Mouse (Mus musculus): ENCODE data around the gene Slc16a8. TPM values are rescaled to one million over a fixed set of nuclear protein-coding genes. Genes with fewer than 3 reads are reported as not detected.

Gene Slc16a8
- polyA plus RNA-seq, 1 experiment = not detected

- H3K27me3 ChIP-seq (ENCODE audit: control insufficient read depth, insufficient read depth, low read length) = no peaks in the 10 kb centered on the region
- H3K4me1 ChIP-seq (ENCODE audit: control insufficient read depth, insufficient read depth, insufficient read length) = peaks cover 5% of the 10 kb centered on the region; the same call in 1 of the 2 replicates
- WGBS = 15% methylated on average over 1 of the region's 1 CpGs
- H3K36me3 ChIP-seq (ENCODE audit: control insufficient read depth, insufficient read depth, low read length) = no peaks in the 10 kb centered on the region
- H3K27ac ChIP-seq (ENCODE audit: insufficient read depth, low read length) = no peak overlapping the region
- no peak overlapping the region for H3K4me3 ChIP-seq (ENCODE audit: extremely low read depth, insufficient read depth, insufficient read length)
- DNase-seq (ENCODE audit: low read depth in 1 of 2, low spot score in 2 of 2) = no peak
- no peak for TF ChIP-seq CTCF (IDR thresholded peaks at IDR 0.05; ENCODE audit: extremely low read depth, insufficient read depth, insufficient read length, insufficient replicate concordance)
- no peak for TF ChIP-seq POLR2A (IDR thresholded peaks at IDR 0.05; ENCODE audit: low read depth, low read length)
Observed at GRCm38 (mm10) chr15:79268521-79268920, 14.0 kb upstream of the Slc16a8 start.

GRCm38 (mm10) chr15:79265384-79265783 is 10.8 kb upstream of the Slc16a8 start:
- TF ChIP-seq POLR2A (IDR thresholded peaks at IDR 0.05; ENCODE audit: low read depth, low read length) = no peak
- no peak for TF ChIP-seq CTCF (IDR thresholded peaks at IDR 0.05; ENCODE audit: extremely low read depth, insufficient read depth, insufficient read length, insufficient replicate concordance)
- DNase-seq (ENCODE audit: low read depth in 1 of 2, low spot score in 2 of 2) = no peak
- Histone ChIP-seq H3K36me3 (ENCODE audit: control insufficient read depth, insufficient read depth, low read length) (no peaks in the 10 kb centered on the region), H3K27ac (ENCODE audit: insufficient read depth, low read length) (no peak overlapping the region), H3K27me3 (ENCODE audit: control insufficient read depth, insufficient read depth, low read length) (peaks cover 15% of the 10 kb centered on the region), H3K4me3 (ENCODE audit: extremely low read depth, insufficient read depth, insufficient read length) (no peak overlapping the region), H3K4me1 (ENCODE audit: control insufficient read depth, insufficient read depth, insufficient read length) (peaks cover 13% of the 10 kb centered on the region)
- WGBS = 22% methylated on average over 4 of the region's 4 CpGs

GRCm38 (mm10) chr15:79263726-79264125 is 9.2 kb upstream of the Slc16a8 start:
- Histone ChIP-seq H3K27ac (ENCODE audit: insufficient read depth, low read length) (no peak overlapping the region), H3K27me3 (ENCODE audit: control insufficient read depth, insufficient read depth, low read length) (peaks cover 15% of the 10 kb centered on the region), H3K36me3 (ENCODE audit: control insufficient read depth, insufficient read depth, low read length) (no peaks in the 10 kb centered on the region), H3K4me3 (ENCODE audit: extremely low read depth, insufficient read depth, insufficient read length) (no peak overlapping the region), H3K4me1 (ENCODE audit: control insufficient read depth, insufficient read depth, insufficient read length) (peaks cover 13% of the 10 kb centered on the region)
- 89% methylated on average over 6 of the region's 6 CpGs for WGBS
- TF ChIP-seq CTCF (IDR thresholded peaks at IDR 0.05; ENCODE audit: extremely low read depth, insufficient read depth, insufficient read length, insufficient replicate concordance) (no peak), POLR2A (IDR thresholded peaks at IDR 0.05; ENCODE audit: low read depth, low read length) (no peak)
- DNase-seq (ENCODE audit: low read depth in 1 of 2, low spot score in 2 of 2) = no peak

GRCm38 (mm10) chr15:79262786-79263309 is 8.3 kb upstream of the Slc16a8 start:
- 86% methylated on average over 3 of the region's 3 CpGs for WGBS
- peaks cover 15% of the 10 kb centered on the region for H3K27me3 ChIP-seq (ENCODE audit: control insufficient read depth, insufficient read depth, low read length)
- no peak overlapping the region for H3K27ac ChIP-seq (ENCODE audit: insufficient read depth, low read length)
- H3K4me3 ChIP-seq (ENCODE audit: extremely low read depth, insufficient read depth, insufficient read length) = no peak overlapping the region
- H3K36me3 ChIP-seq (ENCODE audit: control insufficient read depth, insufficient read depth, low read length) = no peaks in the 10 kb centered on the region
- no peak for TF ChIP-seq POLR2A (IDR thresholded peaks at IDR 0.05; ENCODE audit: low read depth, low read length)
- no peak for TF ChIP-seq CTCF (IDR thresholded peaks at IDR 0.05; ENCODE audit: extremely low read depth, insufficient read depth, insufficient read length, insufficient replicate concordance)
- peaks cover 13% of the 10 kb centered on the region for H3K4me1 ChIP-seq (ENCODE audit: control insufficient read depth, insufficient read depth, insufficient read length)
- no peak for DNase-seq (ENCODE audit: low read depth in 1 of 2, low spot score in 2 of 2)

- TF ChIP-seq CTCF (IDR thresholded peaks at IDR 0.05; ENCODE audit: extremely low read depth, insufficient read depth, insufficient read length, insufficient replicate concordance) (no peak), POLR2A (IDR thresholded peaks at IDR 0.05; ENCODE audit: low read depth, low read length) (no peak)
- Histone ChIP-seq H3K4me1 (ENCODE audit: control insufficient read depth, insufficient read depth, insufficient read length) (peaks cover 13% of the 10 kb centered on the region), H3K4me3 (ENCODE audit: extremely low read depth, insufficient read depth, insufficient read length) (no peak overlapping the region), H3K27ac (ENCODE audit: insufficient read depth, low read length) (no peak overlapping the region), H3K36me3 (ENCODE audit: control insufficient read depth, insufficient read depth, low read length) (no peaks in the 10 kb centered on the region), H3K27me3 (ENCODE audit: control insufficient read depth, insufficient read depth, low read length) (peaks cover 15% of the 10 kb centered on the region)
- DNase-seq (ENCODE audit: low read depth in 1 of 2, low spot score in 2 of 2) = no peak
- WGBS = 30% methylated on average over 13 of the region's 13 CpGs
Observed at GRCm38 (mm10) chr15:79262375-79262774, 7.8 kb upstream of the Slc16a8 start.

- Histone ChIP-seq H3K27ac (ENCODE audit: insufficient read depth, low read length) (no peak overlapping the region), H3K4me3 (ENCODE audit: extremely low read depth, insufficient read depth, insufficient read length) (no peak overlapping the region), H3K36me3 (ENCODE audit: control insufficient read depth, insufficient read depth, low read length) (no peaks in the 10 kb centered on the region), H3K27me3 (ENCODE audit: control insufficient read depth, insufficient read depth, low read length) (peaks cover 15% of the 10 kb centered on the region), H3K4me1 (ENCODE audit: control insufficient read depth, insufficient read depth, insufficient read length) (peaks cover 13% of the 10 kb centered on the region)
- 3% methylated on average over 27 of the region's 28 CpGs for WGBS
- no peak for TF ChIP-seq POLR2A (IDR thresholded peaks at IDR 0.05; ENCODE audit: low read depth, low read length)
- no peak for TF ChIP-seq CTCF (IDR thresholded peaks at IDR 0.05; ENCODE audit: extremely low read depth, insufficient read depth, insufficient read length, insufficient replicate concordance)
- no peak for DNase-seq (ENCODE audit: low read depth in 1 of 2, low spot score in 2 of 2)
Observed at GRCm38 (mm10) chr15:79261757-79262156, 7.2 kb upstream of the Slc16a8 start.

- Histone ChIP-seq H3K27me3 (ENCODE audit: control insufficient read depth, insufficient read depth, low read length) (peaks cover 15% of the 10 kb centered on the region), H3K27ac (ENCODE audit: insufficient read depth, low read length) (no peak overlapping the region), H3K4me1 (ENCODE audit: control insufficient read depth, insufficient read depth, insufficient read length) (peaks cover 13% of the 10 kb centered on the region), H3K36me3 (ENCODE audit: control insufficient read depth, insufficient read depth, low read length) (no peaks in the 10 kb centered on the region), H3K4me3 (ENCODE audit: extremely low read depth, insufficient read depth, insufficient read length) (peak overlapping the region; percentile 36; the same call in 1 of the 2 replicates)
- TF ChIP-seq POLR2A (IDR thresholded peaks at IDR 0.05; ENCODE audit: low read depth, low read length) (no peak), CTCF (IDR thresholded peaks at IDR 0.05; ENCODE audit: extremely low read depth, insufficient read depth, insufficient read length, insufficient replicate concordance) (no peak)
- DNase-seq (ENCODE audit: low read depth in 1 of 2, low spot score in 2 of 2) = no peak
- 2% methylated on average over 56 of the region's 62 CpGs for WGBS
Observed at GRCm38 (mm10) chr15:79261095-79261725, 6.6 kb upstream of the Slc16a8 start.
